Mouse (Mus musculus) heart, embryonic 15.5 days (tissue): ENCODE data around the gene Thnsl1. TPM values are rescaled to one million over a fixed set of nuclear protein-coding genes. Genes with fewer than 3 reads are reported as not detected.

Experiments
- polyA plus RNA-seq: library from polyadenylated mRNA; unstranded; fragments of >200 nt; fragmentation: Nextera tagmentation; extraction: Ambion mirVana; gene quantifications from 2 replicates; pipeline ENCODE4 v1.2.1, GENCODE M21; 2015

Gene Thnsl1
- polyA plus RNA-seq, 1 experiment from 2014 or later: 6.3 TPM

Other genes starting within 250 kb of the Thnsl1 start
- gene Arhgap21, start 236.8 kb upstream of the Thnsl1 start, polyA plus RNA-seq: 16.7 and 17.2 TPM in 2 replicates
- gene Enkur, start 359 bp upstream of the Thnsl1 start, polyA plus RNA-seq: 1.2 and 2.6 TPM in 2 replicates
- gene Gpr158, start 161.8 kb downstream of the Thnsl1 start, polyA plus RNA-seq: 0.05 TPM in 1 of 2 replicates, not detected in the other